Mouse (Mus musculus): ENCODE measurements around the gene Xaf1. TPM values are rescaled to one million over a fixed set of nuclear protein-coding genes. Genes with fewer than 3 reads are reported as not detected.

The Xaf1 gene
- polyA plus RNA-seq, 1 experiment from 2014 or later, result 1.3 TPM

DNA sequence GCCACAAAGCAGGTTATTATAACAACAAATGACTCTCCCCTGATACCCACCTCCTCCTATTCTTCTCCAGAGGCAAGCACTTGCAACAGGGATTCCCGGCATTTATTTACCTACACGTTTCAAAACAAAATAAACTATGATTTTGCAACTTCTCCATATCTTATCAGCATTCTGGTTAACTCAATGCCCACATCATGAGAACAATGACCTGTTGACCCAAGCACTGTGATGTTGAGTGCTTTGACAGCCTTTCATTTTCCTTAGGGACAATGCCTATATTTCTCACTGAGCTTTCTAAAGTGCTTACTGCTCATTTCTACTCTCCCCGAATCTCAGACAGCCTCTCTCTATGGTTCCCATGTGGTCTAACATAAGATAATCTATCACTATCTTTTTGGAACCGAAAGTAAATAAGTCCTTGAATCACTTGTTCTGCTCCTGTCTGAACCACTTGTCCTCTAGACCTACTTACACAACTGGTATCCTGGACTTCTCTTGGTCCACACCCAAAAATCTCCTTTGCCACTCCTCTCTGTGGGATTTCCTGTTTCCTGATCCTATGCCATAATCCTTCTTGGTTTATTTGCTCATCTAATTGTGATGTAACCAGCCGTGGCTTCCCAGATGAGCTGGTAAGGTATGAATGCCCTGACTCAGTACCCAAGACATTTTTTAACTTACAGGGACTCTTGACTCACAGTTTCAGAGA, 20.1 kb upstream of the Xaf1 start:
- Histone ChIP-seq H3K27ac (ENCODE audit: low read depth, low read length) (no peak overlapping the region), H3K4me2 (replicated peaks; ENCODE audit: low read depth, low read length) (no peak overlapping the region), H3K36me3 (ENCODE audit: control insufficient read depth, insufficient read depth, low read length) (no peaks in the 10 kb centered on the region), H3K27me3 (ENCODE audit: control insufficient read depth, insufficient read depth, low read length) (no peaks in the 10 kb centered on the region), H3K4me1 (replicated peaks; ENCODE audit: control insufficient read depth, insufficient read depth, low read length) (no peaks in the 10 kb centered on the region), H3K9me3 (ENCODE audit: control insufficient read depth, low read length) (no peaks in the 10 kb centered on the region), H3K9ac (ENCODE audit: low read depth, low read length) (no peak overlapping the region), H3K4me3 (ENCODE audit: low read depth, low read length) (no peak overlapping the region)
- 87% methylated on average over 5 of the region's 5 CpGs for WGBS
- DNase-seq (ENCODE audit: low spot score) (no peak), ATAC-seq (ENCODE audit: low FRiP score) (no peak)

DNA sequence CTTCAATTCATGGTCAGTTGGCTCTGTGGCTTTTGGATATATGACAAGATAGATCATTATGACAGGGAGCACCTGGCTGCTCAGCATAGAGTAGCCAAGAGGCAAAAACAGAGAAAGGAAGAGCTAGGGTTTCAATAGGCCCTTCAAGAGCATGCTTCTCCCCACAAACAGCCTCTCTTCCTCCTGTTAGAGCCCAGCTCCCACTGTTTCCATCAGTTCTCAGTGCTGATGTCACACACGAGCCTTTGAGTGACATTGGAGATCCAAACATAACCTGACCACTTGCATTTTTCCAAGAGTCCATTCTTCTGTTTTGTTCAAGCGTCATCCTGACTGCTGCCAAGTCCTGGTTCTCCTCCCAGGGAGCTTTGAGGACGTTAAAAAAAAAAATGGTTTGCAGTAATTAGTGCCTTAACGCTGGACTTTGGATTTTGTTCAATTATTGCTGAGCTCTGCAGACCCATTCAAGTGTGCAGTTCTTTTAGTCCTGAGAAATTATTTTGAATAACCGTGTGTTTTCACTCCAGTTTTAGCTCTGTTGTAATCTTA, 19.5 kb upstream of the Xaf1 start:
- no peaks in the 10 kb centered on the region for H3K27me3 ChIP-seq (ENCODE audit: control insufficient read depth, insufficient read depth, low read length)
- no peak overlapping the region for H3K4me3 ChIP-seq (ENCODE audit: low read depth, low read length)
- no peak overlapping the region for H3K4me2 ChIP-seq (replicated peaks; ENCODE audit: low read depth, low read length)
- no peak overlapping the region for H3K9ac ChIP-seq (ENCODE audit: low read depth, low read length)
- no peak for DNase-seq (ENCODE audit: low spot score)
- H3K4me1 ChIP-seq (replicated peaks; ENCODE audit: control insufficient read depth, insufficient read depth, low read length), result no peaks in the 10 kb centered on the region
- H3K36me3 ChIP-seq (ENCODE audit: control insufficient read depth, insufficient read depth, low read length), result no peaks in the 10 kb centered on the region
- H3K9me3 ChIP-seq (ENCODE audit: control insufficient read depth, low read length), result no peaks in the 10 kb centered on the region
- ATAC-seq (ENCODE audit: low FRiP score), result no peak
- H3K27ac ChIP-seq (ENCODE audit: low read depth, low read length), result no peak overlapping the region
- WGBS, result 76% methylated on average over 5 of the region's 5 CpGs

DNA sequence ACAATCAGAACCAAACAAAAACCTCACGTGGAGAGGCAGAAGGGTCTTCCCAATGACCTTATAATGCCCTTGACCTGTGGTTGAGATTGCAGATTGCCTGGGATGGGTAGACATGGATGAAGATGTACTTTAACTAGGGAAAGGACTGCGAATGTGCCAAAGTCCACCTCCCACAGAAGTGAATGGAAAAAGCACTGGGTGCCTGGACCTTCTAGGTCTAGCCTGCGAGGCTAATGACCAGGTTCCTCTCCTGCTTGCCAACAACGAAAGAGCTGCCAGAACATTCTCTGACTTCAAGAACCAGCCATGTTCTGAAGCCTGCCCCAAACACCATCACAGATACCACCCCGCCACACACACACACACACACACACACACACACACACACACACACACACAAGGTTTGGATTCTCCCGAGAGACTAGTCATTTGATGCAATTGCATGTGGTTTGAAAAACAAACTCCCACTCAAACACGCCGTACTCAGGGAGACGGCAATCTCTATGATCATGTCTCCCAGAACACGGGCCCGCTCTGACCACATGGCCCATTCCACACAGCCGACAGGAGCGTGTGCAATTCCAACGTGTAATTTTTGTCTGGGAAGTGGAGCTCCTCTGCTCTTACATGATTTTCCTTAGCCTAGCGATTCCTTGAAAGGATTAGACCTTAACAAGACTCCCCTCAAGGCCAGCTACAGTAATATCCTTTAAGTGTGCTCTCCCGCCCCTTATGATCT, 17.8 kb upstream of the Xaf1 start:
- no peak overlapping the region for H3K4me3 ChIP-seq (ENCODE audit: low read depth, low read length)
- 93% methylated on average over 16 of the region's 16 CpGs for WGBS
- ATAC-seq (ENCODE audit: low FRiP score), result no peak

DNA sequence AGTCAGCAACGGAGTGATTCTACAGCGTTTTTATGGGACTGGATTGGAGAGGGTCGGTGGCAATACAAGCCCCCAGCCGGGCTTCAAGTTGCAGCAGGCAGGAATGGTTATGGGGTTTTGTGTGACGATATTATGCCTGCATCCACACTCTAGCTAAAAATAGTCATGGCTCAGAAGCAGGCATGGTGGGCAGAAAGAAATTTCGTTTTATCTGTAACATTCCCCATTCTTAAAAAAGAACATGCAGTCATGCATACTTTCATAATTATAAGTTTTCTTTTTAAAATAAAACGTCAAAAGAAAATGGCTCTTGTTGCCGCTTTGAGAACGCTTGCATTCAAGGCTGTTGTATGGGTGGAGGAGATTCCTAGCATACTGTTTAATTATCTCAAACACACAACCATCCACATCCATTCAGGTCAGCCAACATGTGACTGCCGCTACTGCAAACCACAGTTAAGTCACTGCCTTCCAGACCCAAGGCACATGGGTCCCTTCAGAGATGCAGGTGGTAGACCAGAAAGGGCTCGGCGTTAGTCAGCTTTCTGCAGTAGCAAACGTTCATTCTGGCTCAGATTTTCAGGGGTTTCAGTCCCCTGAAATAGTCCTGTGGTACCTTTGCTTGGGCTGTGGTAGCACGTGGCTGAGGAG, 16.8 kb upstream of the Xaf1 start:
- no peak overlapping the region for H3K9ac ChIP-seq (ENCODE audit: low read depth, low read length)
- H3K27me3 ChIP-seq (ENCODE audit: control insufficient read depth, insufficient read depth, low read length), result no peaks in the 10 kb centered on the region
- H3K4me3 ChIP-seq (ENCODE audit: low read depth, low read length), result no peak overlapping the region
- no peaks in the 10 kb centered on the region for H3K36me3 ChIP-seq (ENCODE audit: control insufficient read depth, insufficient read depth, low read length)
- no peak for DNase-seq (ENCODE audit: low spot score)
- 84% methylated on average over 14 of the region's 14 CpGs for WGBS
- H3K4me2 ChIP-seq (replicated peaks; ENCODE audit: low read depth, low read length), result no peak overlapping the region
- H3K9me3 ChIP-seq (ENCODE audit: control insufficient read depth, low read length), result no peaks in the 10 kb centered on the region
- no peak overlapping the region for H3K27ac ChIP-seq (ENCODE audit: low read depth, low read length)
- H3K4me1 ChIP-seq (replicated peaks; ENCODE audit: control insufficient read depth, insufficient read depth, low read length), result no peaks in the 10 kb centered on the region
- no peak for ATAC-seq (ENCODE audit: low FRiP score)

More for the DNA sequence above, 17.8 kb upstream of the Xaf1 start:
- Histone ChIP-seq H3K9ac (ENCODE audit: low read depth, low read length) (no peak overlapping the region), H3K4me2 (replicated peaks; ENCODE audit: low read depth, low read length) (no peak overlapping the region), H3K36me3 (ENCODE audit: control insufficient read depth, insufficient read depth, low read length) (no peaks in the 10 kb centered on the region), H3K27ac (ENCODE audit: low read depth, low read length) (no peak overlapping the region), H3K4me1 (replicated peaks; ENCODE audit: control insufficient read depth, insufficient read depth, low read length) (no peaks in the 10 kb centered on the region), H3K9me3 (ENCODE audit: control insufficient read depth, low read length) (no peaks in the 10 kb centered on the region), H3K27me3 (ENCODE audit: control insufficient read depth, insufficient read depth, low read length) (no peaks in the 10 kb centered on the region)
- no peak for DNase-seq (ENCODE audit: low spot score)

DNA sequence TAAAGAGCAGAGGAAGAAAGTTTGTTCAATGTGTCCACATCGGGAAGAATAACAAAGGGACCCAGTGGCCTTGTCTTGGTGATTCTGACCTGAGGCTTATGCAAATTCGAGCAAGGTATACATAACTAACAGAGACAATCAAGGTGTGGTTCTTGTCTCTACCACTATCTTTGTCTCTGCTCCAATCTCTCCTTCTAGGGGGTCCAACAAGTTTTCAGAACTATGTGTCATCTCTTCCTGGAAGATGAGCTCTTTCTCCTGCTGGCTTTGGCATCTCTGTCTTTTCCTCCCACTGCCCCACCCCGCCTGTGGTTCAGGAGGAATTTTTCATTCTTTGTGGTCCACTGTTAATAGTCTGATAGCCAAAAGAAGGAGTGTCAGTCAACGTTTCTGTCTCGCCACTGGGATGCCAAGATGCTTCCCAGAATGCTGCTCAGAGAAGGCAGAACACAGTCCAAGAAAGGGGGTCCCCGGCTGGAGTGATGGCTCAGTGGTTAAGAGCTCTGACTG, 15.4 kb upstream of the Xaf1 start:
- no peak overlapping the region for H3K9ac ChIP-seq (ENCODE audit: low read depth, low read length)
- WGBS, result 79% methylated on average over 6 of the region's 6 CpGs
- H3K27me3 ChIP-seq (ENCODE audit: control insufficient read depth, insufficient read depth, low read length), result no peaks in the 10 kb centered on the region
- no peak overlapping the region for H3K4me2 ChIP-seq (replicated peaks; ENCODE audit: low read depth, low read length)
- H3K27ac ChIP-seq (ENCODE audit: low read depth, low read length), result no peak overlapping the region
- ATAC-seq (ENCODE audit: low FRiP score) (no peak), DNase-seq (ENCODE audit: low spot score) (no peak)
- H3K4me1 ChIP-seq (replicated peaks; ENCODE audit: control insufficient read depth, insufficient read depth, low read length), result no peaks in the 10 kb centered on the region
- H3K9me3 ChIP-seq (ENCODE audit: control insufficient read depth, low read length), result no peaks in the 10 kb centered on the region
- H3K36me3 ChIP-seq (ENCODE audit: control insufficient read depth, insufficient read depth, low read length), result no peaks in the 10 kb centered on the region
- H3K4me3 ChIP-seq (ENCODE audit: low read depth, low read length), result no peak overlapping the region

DNA sequence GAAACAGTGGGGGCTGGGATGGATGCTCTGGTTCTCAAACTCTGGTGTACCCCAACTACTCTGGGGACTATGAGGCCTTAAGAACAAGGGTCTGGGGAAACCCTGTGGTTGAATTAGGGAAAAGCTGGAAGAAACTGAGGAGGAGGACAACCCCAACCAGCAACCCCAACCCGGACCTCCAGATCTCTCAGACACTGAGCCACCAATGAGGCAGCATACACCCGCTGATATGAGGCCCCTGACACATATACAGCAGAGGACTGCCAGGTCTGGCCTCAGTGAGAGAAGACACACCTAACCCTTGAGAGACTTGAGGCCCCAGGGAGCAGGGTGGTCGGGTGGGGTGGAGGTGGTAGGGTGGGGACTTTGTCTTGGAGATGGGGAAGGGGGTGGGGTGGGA, 14.8 kb upstream of the Xaf1 start:
- ATAC-seq (ENCODE audit: low FRiP score) (no peak), DNase-seq (ENCODE audit: low spot score) (no peak)
- H3K4me1 ChIP-seq (replicated peaks; ENCODE audit: control insufficient read depth, insufficient read depth, low read length), result no peaks in the 10 kb centered on the region
- H3K9ac ChIP-seq (ENCODE audit: low read depth, low read length), result no peak overlapping the region
- H3K4me2 ChIP-seq (replicated peaks; ENCODE audit: low read depth, low read length), result no peak overlapping the region
- H3K4me3 ChIP-seq (ENCODE audit: low read depth, low read length), result no peak overlapping the region
- H3K27me3 ChIP-seq (ENCODE audit: control insufficient read depth, insufficient read depth, low read length), result no peaks in the 10 kb centered on the region
- no peak overlapping the region for H3K27ac ChIP-seq (ENCODE audit: low read depth, low read length)
- WGBS, result 89% methylated on average over 3 of the region's 3 CpGs
- no peaks in the 10 kb centered on the region for H3K36me3 ChIP-seq (ENCODE audit: control insufficient read depth, insufficient read depth, low read length)
- no peaks in the 10 kb centered on the region for H3K9me3 ChIP-seq (ENCODE audit: control insufficient read depth, low read length)

DNA sequence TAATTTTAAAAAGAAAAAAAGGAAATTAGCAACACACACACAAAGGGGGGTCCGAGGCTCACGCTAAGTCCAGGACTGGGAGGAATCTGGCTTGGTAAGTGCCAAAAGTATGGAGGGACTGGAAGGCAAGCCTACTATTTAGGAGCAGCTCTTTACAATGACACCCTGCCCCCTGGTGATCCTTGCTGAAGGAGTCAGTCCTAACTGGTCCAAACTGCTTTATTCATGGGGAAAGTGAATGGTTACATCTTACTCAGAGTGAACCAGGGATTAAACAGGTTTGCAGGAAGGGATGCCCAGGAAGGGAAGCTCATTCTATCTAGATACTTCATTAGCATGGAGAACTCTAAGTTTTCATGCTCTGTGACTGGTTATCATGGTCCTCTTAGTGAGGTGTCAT, 14.3 kb upstream of the Xaf1 start:
- Histone ChIP-seq H3K36me3 (ENCODE audit: control insufficient read depth, insufficient read depth, low read length) (no peaks in the 10 kb centered on the region), H3K27me3 (ENCODE audit: control insufficient read depth, insufficient read depth, low read length) (no peaks in the 10 kb centered on the region), H3K4me1 (replicated peaks; ENCODE audit: control insufficient read depth, insufficient read depth, low read length) (no peaks in the 10 kb centered on the region), H3K9ac (ENCODE audit: low read depth, low read length) (no peak overlapping the region), H3K27ac (ENCODE audit: low read depth, low read length) (no peak overlapping the region), H3K9me3 (ENCODE audit: control insufficient read depth, low read length) (no peaks in the 10 kb centered on the region), H3K4me2 (replicated peaks; ENCODE audit: low read depth, low read length) (no peak overlapping the region), H3K4me3 (ENCODE audit: low read depth, low read length) (no peak overlapping the region)
- DNase-seq (ENCODE audit: low spot score) (no peak), ATAC-seq (ENCODE audit: low FRiP score) (no peak)
- 98% methylated on average over 2 of the region's 2 CpGs for WGBS

DNA sequence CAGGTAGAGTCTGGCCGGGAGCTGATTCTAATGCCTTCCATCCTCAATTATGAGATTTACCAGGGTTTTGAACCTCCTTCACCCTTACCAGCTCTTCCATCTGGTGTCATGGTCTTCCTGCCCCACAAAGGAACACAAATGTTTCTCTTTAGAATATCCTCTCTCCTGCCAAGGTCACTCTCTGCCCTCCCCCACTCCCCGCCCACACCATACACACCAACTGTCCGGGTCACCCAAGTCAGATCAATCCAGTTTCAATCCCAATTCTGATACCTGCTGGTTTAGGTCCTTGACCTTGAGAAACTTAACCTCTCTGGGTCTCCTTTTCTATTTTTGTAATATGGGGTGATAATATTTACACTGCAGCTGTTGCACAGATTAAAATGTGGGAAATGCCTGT, 13.9 kb upstream of the Xaf1 start:
- H3K27ac ChIP-seq (ENCODE audit: low read depth, low read length), result no peak overlapping the region
- no peaks in the 10 kb centered on the region for H3K36me3 ChIP-seq (ENCODE audit: control insufficient read depth, insufficient read depth, low read length)
- WGBS, result 81% methylated on average over 3 of the region's 3 CpGs
- no peaks in the 10 kb centered on the region for H3K4me1 ChIP-seq (replicated peaks; ENCODE audit: control insufficient read depth, insufficient read depth, low read length)
- H3K4me3 ChIP-seq (ENCODE audit: low read depth, low read length), result no peak overlapping the region
- H3K27me3 ChIP-seq (ENCODE audit: control insufficient read depth, insufficient read depth, low read length), result no peaks in the 10 kb centered on the region
- no peak overlapping the region for H3K9ac ChIP-seq (ENCODE audit: low read depth, low read length)
- DNase-seq (ENCODE audit: low spot score) (no peak), ATAC-seq (ENCODE audit: low FRiP score) (no peak)
- no peaks in the 10 kb centered on the region for H3K9me3 ChIP-seq (ENCODE audit: control insufficient read depth, low read length)
- no peak overlapping the region for H3K4me2 ChIP-seq (replicated peaks; ENCODE audit: low read depth, low read length)

Measured in hindbrain, embryonic 11.5 days (tissue).